Mouse (Mus musculus): Measurements from ENCODE around the gene Col6a1.

The Col6a1 gene

DNA sequence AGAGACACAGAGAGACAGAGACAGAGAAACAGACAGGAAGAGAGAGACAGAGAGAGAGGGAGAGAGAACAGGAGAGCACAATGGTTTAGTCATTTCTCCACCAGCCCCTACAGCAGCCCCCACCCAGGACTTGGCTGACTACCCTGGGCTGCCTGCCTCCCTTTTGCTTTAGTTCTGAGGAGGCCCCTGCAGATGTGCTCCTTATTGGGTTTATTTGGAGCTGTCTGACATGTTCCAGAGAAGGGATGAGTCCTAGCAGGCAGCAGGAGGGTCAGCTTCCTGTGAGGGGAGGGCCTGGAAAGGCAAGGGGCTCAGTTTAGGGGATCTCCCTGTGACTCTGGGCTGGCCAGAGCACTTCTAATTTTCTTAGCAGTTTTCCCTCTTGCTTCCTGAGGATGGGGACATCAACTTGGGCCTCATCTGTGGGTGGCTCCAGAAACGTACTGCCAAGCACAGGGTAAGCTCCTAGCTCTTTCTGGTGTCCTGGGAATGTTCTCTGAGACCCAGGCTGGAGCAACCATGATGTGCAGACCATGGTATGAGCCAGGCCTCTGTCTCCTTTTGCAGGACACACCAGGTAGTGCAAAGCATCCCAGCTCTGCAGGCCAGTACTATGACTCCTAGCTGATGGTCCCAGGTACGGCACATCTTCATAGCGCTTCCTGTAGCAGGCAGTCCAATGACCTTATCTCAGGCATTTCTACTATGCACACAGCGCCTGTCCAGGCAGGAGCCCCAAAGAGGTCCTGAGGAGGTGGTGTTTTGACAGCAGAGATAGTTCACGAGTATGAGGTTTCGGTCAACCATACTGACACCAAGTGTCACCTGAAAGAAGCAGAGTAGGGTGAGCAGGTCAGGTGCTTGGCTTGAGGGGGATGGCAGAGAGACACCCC lies 45.0 kb downstream of the Col6a1 start:
- DNase-seq (ENCODE audit: low read depth, low spot score), result no peak

GRCm38 (mm10) chr10:76678122-76678521 lies 47.8 kb downstream of the Col6a1 start:
- DNase-seq (ENCODE audit: low read depth, low spot score), result peak; percentile 79

DNA sequence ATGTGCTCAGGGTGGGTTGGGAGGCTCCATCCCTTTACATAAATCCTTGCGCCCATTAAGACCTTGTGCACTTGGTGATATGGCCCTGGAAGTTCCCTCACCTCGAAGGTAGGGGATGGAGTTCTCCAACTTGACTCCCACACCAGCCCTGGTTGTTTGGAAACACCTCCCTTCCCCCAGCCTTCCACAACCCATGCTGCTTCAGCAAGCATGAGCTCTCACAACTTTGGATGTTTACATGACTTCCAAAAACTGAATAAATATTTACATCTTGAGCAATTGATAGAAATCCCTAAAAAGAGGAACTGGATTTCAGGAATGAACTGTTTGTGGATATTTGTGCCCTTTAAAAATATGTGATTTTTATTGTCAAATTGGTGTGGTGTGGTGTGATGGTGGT lies 50.7 kb downstream of the Col6a1 start:
- DNase-seq (ENCODE audit: low read depth, low spot score), result no peak

- DNase-seq (ENCODE audit: low read depth, low spot score), result no peak
These were observed 51.4 kb downstream of the Col6a1 start for GRCm38 (mm10) chr10:76674581-76674980.

- no peak for DNase-seq (ENCODE audit: low read depth, low spot score)
These were observed 54.0 kb downstream of the Col6a1 start for GRCm38 (mm10) chr10:76671939-76672338.

DNA sequence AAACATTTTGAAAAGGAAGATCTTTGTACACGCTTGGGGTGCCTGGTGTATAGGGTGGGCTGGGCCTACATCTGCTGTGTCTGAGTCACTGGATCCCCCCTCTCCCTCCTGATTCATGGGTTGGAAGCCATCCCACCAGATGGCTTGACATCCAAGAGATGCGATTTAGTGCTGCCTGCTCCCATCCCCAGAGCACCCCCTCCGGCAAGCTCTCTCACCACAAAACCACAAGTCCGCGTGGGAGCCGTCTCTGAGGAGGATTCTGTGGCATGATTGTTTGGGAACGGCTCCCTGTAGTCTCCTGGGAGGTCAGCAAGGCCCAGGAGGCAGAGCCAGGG lies 57.1 kb downstream of the Col6a1 start:
- DNase-seq (ENCODE audit: low read depth, low spot score), result peak; percentile 95

GRCm38 (mm10) chr10:76668261-76668946 lies 57.6 kb downstream of the Col6a1 start:
- DNase-seq (ENCODE audit: low read depth, low spot score), result no peak

- DNase-seq (ENCODE audit: low read depth, low spot score), result no peak
These were observed 58.7 kb downstream of the Col6a1 start for GRCm38 (mm10) chr10:76667197-76667805.

DNA sequence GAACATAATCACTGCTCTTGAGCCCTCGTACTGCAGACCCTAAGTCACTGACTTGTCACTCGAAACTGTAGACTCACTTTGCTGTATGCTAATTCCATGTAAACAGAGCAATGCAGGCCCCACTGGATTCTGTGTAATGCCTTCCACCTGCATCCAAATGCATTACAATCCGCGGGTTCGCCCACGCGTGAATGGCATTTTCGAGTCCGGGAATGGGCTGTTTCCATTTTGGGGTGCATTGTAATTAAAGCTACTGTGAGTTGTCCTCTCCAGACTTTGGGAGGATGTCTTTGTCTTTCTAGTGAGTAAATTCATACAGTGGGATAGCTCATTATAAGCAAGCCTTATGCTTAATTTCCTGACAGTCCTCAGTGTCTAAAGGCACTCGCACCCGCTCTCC lies 60.4 kb downstream of the Col6a1 start:
- DNase-seq (ENCODE audit: low read depth, low spot score), result peak; percentile 48

GRCm38 (mm10) chr10:76664156-76665115 lies 61.5 kb downstream of the Col6a1 start:
- no peak for DNase-seq (ENCODE audit: low read depth, low spot score)

Data from brain, adult 2 months (tissue).